Mouse (Mus musculus) T-helper 2 cell (primary cell): Measurements from ENCODE around the gene Ndufs1.
"Not testable (repeated sequence)": the region's sequence is repeated elsewhere in the genome, so short reads cannot be mapped to it uniquely, and the experiment has no call there.

Experiments used
- in situ Hi-C: fragments of 300-600 bp; cut with MboI, MseI; formaldehyde crosslinking; loops from one replicate; pipeline ENCODE4 v1.15.1; 2025; ENCODE audit warnings: high pct_unique_total_duplicates

Gene Ndufs1

DNA sequence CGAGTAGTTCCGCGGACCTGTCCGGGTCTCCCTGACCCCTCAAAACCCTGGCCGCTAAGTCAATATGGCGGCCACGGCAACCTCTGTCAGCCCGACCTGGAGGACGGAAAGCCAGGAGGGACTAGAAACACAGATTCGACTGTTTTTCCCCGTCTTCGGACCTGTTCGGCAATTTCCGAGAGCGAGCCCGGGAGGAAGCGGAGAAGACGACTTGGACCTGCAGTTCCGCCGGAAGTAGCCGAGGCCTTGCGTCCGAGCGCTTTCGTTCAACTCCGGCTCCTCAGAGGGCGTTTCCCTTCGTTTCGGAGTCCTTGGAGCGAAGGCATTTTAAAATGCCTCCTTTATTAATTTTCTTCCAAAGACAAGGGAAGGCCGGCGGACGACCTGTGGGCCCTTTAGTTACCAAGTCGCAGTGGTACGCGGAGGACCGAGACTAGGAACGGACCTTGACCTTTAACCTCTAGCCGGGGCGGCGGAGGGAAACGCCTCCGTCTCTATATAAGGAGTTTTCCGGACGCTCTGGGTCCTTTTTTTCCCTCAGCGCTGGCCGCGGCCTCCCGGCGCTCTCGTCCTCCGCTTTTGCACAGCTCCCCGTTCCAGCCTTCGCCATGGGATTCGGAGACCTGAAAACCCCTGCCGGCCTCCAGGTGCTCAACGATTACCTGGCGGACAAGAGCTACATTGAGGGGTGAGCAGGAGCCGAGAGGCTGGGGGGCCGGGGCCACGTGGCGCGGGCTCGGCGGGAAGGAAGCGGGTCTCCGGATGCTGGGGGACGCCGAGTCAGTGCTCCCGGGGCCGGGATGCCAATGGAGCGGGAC, at the start of gene Ndufs1, which contains the start of gene Eef1b2:
Gene Ndufs1, minus strand, starts transcription at position 230 of the 818 bp plus-strand sequence.
Gene Eef1b2, plus strand, starts transcription at position 222 of the 818 bp plus-strand sequence.
- in situ Hi-C loops = no loop called here

- in situ Hi-C loops = no loop called here
These were observed 49.3 kb upstream of the Ndufs1 start for GRCm38 (mm10) chr1:63225890-63226289.

GRCm38 (mm10) chr1:63225009-63225408, 48.4 kb upstream of the Ndufs1 start:
- in situ Hi-C loops = no loop called here

GRCm38 (mm10) chr1:63219277-63219676, 42.6 kb upstream of the Ndufs1 start:
- in situ Hi-C loops = no loop called here

GRCm38 (mm10) chr1:63214631-63215030, 38.0 kb upstream of the Ndufs1 start:
- in situ Hi-C loops = no loop called here

DNA sequence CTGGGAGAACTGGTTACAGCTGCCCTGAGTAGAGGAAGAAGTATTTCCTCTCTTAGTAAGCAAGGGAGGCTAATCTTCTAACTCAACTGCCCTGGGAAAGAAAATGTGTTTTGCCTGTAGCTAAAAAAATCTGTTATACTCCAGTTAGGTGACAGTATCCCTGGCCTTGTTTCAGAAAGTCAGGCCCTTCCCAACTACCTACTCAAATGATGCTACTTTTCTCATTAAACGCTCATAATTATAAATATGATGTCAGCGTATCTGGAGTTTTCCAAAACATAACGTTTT, 37.6 kb upstream of the Ndufs1 start, which contains the start of gene Gpr1:
Gene Gpr1, minus strand, starts transcription at position 273 of the 288 bp plus-strand sequence.
- in situ Hi-C loops = no loop called here

DNA sequence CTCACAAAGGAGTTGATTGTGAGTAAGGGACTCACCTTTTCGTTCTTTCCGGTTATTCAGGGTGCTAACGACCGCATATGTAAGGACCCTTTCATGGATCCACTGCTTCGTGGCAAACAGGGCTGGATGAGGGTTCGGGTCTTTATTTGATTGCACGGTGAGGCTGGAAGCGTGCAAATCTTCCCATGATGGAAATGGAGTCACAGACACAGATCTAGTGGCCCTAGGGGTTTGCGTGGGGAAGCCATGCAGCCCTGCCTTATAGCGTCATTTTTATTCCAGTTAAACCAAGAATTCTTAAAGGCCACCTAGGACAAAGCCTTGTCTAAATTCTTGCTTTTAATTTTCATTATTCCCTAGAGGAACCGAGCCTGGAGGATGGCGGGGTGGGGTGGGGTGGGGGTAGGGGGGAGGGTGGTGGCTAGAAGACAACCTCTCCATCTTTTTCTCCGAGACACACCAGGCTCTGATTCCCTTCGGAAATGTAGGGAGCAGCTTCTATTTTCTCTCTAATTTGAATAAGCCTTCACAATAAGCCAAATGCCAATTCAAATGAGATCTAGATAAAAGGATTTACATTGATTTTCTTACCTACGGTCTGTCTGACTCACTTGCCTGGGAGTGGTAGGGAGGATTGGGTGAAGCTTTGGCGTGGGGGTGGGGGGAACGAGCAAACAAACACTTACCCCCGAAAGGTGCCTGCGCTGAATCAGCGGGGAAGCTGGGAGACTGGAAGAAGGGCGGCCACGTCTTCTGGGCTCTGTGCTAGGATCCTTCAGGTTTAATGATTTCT, 37.0 kb upstream of the Ndufs1 start:
- in situ Hi-C loops = no loop called here

GRCm38 (mm10) chr1:63209861-63210529, 33.4 kb upstream of the Ndufs1 start:
- in situ Hi-C loops = no loop called here

- in situ Hi-C loops = no loop called here
These were observed 31.0 kb upstream of the Ndufs1 start for GRCm38 (mm10) chr1:63207607-63208006.

DNA sequence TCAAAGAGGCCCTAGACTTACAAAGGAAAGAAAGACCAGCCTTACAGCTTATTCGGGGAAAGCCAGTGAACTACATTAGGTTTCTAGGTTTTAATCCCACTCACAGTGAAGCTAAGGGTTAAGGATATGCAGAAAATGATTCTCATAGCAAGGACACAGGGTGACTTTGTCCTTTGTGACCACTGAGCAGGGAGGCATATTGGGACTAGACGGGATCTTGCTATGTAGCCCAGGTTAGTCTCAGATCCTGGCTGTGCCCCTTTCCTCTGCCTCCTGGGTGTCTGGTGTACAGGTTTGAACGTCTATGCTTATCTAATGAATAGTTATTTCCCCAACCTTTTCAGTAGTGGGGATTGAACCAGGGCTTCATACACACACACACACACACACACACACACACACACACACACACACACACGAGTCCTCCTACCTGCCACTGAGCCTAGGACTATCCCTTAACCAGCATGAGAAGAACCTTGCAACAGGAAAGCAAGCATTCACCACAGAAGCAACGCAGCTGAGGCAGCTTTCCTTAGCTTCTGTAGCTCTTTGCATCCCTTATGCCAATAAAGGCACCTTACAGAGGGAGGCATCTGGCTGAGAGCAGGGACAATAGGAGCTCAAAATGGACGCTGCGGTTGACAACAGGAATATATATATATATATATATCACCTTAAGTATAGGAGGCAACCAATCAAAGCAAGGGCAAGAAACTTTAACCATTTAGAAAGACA, 28.2 kb upstream of the Ndufs1 start:
- in situ Hi-C loops = no loop called here

- in situ Hi-C loops = no loop called here
These were observed 27.5 kb upstream of the Ndufs1 start for GRCm38 (mm10) chr1:63203950-63204659.

DNA sequence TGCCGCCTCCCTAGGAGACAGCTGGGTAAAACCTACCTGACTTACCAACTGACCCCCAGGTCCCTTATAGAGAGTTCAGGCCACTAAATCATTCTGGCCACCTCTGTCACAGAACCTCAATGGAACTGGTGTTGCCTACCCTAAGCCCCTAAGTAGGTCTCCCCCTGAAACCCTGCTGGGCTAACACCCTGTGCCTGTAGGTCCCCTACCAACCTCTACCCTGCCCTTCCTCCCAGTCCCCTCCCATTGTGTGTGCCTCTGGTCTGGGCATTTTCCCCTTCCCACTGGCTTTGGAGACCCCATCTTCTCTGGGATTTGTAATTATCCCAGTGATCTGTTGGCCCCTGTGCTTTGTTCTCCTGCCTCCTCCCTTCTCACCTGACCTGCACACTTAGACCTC, 26.8 kb upstream of the Ndufs1 start:
- in situ Hi-C loops = no loop called here

- in situ Hi-C loops = no loop called here
These were observed 25.0 kb upstream of the Ndufs1 start for GRCm38 (mm10) chr1:63201672-63202071.

- in situ Hi-C loops = no loop called here
These were observed 23.7 kb upstream of the Ndufs1 start for GRCm38 (mm10) chr1:63200322-63200721.

- in situ Hi-C loops = no loop called here
These were observed 22.8 kb upstream of the Ndufs1 start for GRCm38 (mm10) chr1:63199387-63199786.

- in situ Hi-C loops = no loop called here
These were observed 19.3 kb upstream of the Ndufs1 start for GRCm38 (mm10) chr1:63195848-63196512.

- in situ Hi-C loops = no loop called here
These were observed 15.9 kb upstream of the Ndufs1 start for GRCm38 (mm10) chr1:63192306-63193065.

GRCm38 (mm10) chr1:63190851-63191250, 14.2 kb upstream of the Ndufs1 start:
- in situ Hi-C loops = no loop called here

DNA sequence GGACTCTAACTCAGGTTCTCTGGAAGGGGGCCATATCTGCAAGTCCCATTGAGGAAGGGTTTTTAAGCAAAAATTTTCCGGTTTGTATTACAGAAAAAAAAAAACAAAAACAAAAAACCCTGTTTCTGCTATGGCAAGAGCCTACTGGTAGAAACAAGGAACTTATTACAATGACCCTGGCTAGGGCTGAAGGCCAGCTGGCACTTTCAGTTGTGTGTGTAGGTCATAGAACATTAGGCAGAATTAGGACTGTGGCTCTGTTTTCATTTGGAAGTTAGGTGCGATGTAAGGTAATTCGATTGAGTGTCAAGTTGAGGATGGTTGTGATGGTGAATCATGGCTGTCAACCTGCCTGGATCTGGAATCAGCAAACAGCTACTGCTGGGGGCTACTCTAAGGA, 11.9 kb upstream of the Ndufs1 start:
- in situ Hi-C loops = no loop called here

GRCm38 (mm10) chr1:63185430-63185829, 8.8 kb upstream of the Ndufs1 start:
- in situ Hi-C loops = not testable (repeated sequence)
